Comparison of ENCODE assay signal across 8 mouse cellular contexts in the genomic region with DNA sequence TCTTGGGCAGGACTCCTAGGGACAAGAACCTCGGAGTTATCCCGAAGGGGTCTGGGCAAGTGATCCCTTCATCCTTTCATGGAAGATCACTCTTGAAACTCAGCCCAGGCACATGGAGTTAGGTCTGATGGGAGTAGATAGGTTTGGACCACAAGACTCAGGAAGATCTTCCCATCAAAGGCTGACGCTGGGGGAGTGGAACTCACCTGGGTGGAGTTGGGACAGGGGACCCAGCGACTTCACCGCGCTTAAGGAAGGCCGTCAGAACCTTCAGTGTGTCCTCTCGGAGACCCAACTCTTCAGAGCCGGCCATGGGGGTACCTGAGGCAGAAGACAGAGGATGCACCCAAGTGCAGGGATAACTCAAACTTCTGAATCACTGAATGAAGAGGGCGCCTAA. TPM values are rescaled to one million over a fixed set of nuclear protein-coding genes. Genes with fewer than 3 reads are reported as not detected.
DNase-seq lines count a peak whose midpoint lies in the region; ATAC-seq and TF ChIP-seq lines count a peak whose summit lies in the region.

No protein-coding gene starts in this region.

- intact Hi-C loops in heart, adult 2 months (cut with DNase I), result loop anchor here (1.0 kb wide), 1 partner anchor 19 kb away; no protein-coding TSS in a partner anchor
- intact Hi-C loops in heart, postnatal 14 days (cut with DNase I), result no loop called here
- intact Hi-C loops in left cerebral cortex, postnatal 14 days (cut with DNase I), result no loop called here

- H3K79me2 ChIP-seq in heart, adult 2 months (replicated peaks; ENCODE audit: control insufficient read depth, insufficient read depth, low read length), result no peaks in the 10 kb centered on the region
- peaks cover 41% of the 10 kb centered on the region for H3K79me2 ChIP-seq in C2C12 (ENCODE audit: control insufficient read depth, insufficient read depth)

- peaks cover 18% of the 10 kb centered on the region for H3K79me3 ChIP-seq in C2C12 (ENCODE audit: low read depth)

- no peaks in the 10 kb centered on the region for H3K9me3 ChIP-seq in forebrain, embryonic 13.5 days (replicated peaks)
- H3K9me3 ChIP-seq in liver, embryonic 12.5 days (replicated peaks), result no peaks in the 10 kb centered on the region

- DNase-seq in heart, adult 2 months, result no peak
- DNase-seq in heart, postnatal 14 days, result no peak
- no peak for DNase-seq in left cerebral cortex, postnatal 14 days (ENCODE audit: low spot score in 2 of 2)
- DNase-seq in spleen, postnatal 14 days (ENCODE audit: low spot score in 2 of 2), result no peak
- no peak for DNase-seq in cerebellum, postnatal 14 days

- H3K4me2 ChIP-seq in forebrain, embryonic 13.5 days, result peak overlapping the region; percentile 87
- H3K4me2 ChIP-seq in liver, embryonic 12.5 days, result peak overlapping the region; percentile 96

- no peak for TF ChIP-seq POLR2A in heart, adult 2 months (IDR thresholded peaks at IDR 0.05; ENCODE audit: insufficient read depth, low read depth, low read length)

- H3K4me3 ChIP-seq in heart, adult 2 months, result peak overlapping the region; percentile 85
- peak overlapping the region; percentile 79 for H3K4me3 ChIP-seq in C2C12 (ENCODE audit: insufficient read depth, poor library complexity, severe bottlenecking)
- peak overlapping the region; percentile 61 for H3K4me3 ChIP-seq in forebrain, embryonic 13.5 days
- peak overlapping the region; percentile 77 for H3K4me3 ChIP-seq in liver, embryonic 12.5 days

- no peak for ATAC-seq in forebrain, embryonic 13.5 days
- no peak for ATAC-seq in liver, embryonic 12.5 days

- H3ac ChIP-seq in C2C12 (ENCODE audit: control insufficient read depth, insufficient read length, low read depth), result peak overlapping the region; percentile 94

- H3K4me1 ChIP-seq in heart, adult 2 months (ENCODE audit: control insufficient read depth, insufficient read depth, low read length), result peaks cover 8% of the 10 kb centered on the region
- H3K4me1 ChIP-seq in forebrain, embryonic 13.5 days, result peaks cover 33% of the 10 kb centered on the region
- H3K4me1 ChIP-seq in liver, embryonic 12.5 days, result peaks cover 51% of the 10 kb centered on the region

- WGBS in heart, adult 2 months, result 9% methylated on average over 10 of the region's 10 CpGs
- 15% methylated on average over 10 of the region's 10 CpGs for WGBS in forebrain, embryonic 13.5 days
- 15% methylated on average over 10 of the region's 10 CpGs for WGBS in liver, embryonic 12.5 days (ENCODE audit: insufficient replicate concordance)

- peaks cover 6% of the 10 kb centered on the region for H3K36me3 ChIP-seq in heart, adult 2 months (ENCODE audit: control insufficient read depth, insufficient read depth, low read length)
- H3K36me3 ChIP-seq in C2C12 (ENCODE audit: control insufficient read depth, insufficient read depth), result peaks cover 19% of the 10 kb centered on the region
- peaks cover 52% of the 10 kb centered on the region for H3K36me3 ChIP-seq in forebrain, embryonic 13.5 days (ENCODE audit: poor library complexity, severe bottlenecking)
- peaks cover 72% of the 10 kb centered on the region for H3K36me3 ChIP-seq in liver, embryonic 12.5 days

- no peak for TF ChIP-seq EP300 in heart, adult 2 months (IDR thresholded peaks at IDR 0.05; ENCODE audit: insufficient read depth, low read depth, low read length)

- H3K27ac ChIP-seq in heart, adult 2 months, result peak overlapping the region; percentile 96
- H3K27ac ChIP-seq in forebrain, embryonic 13.5 days, result peak overlapping the region; percentile 20; the same call in 1 of the 2 replicates
- H3K27ac ChIP-seq in liver, embryonic 12.5 days, result peak overlapping the region; percentile 94

- TF ChIP-seq CTCF in heart, adult 2 months (IDR thresholded peaks at IDR 0.05), result no peak
- no peak for TF ChIP-seq CTCF in C2C12 (IDR thresholded peaks at IDR 0.05; ENCODE audit: control insufficient read depth, insufficient read depth, insufficient read length)

- peak overlapping the region; percentile 33 for H3K9ac ChIP-seq in heart, adult 2 months (ENCODE audit: low read depth, low read length)
- H3K9ac ChIP-seq in forebrain, embryonic 13.5 days, result peak overlapping the region; percentile 88
- H3K9ac ChIP-seq in liver, embryonic 12.5 days, result peak overlapping the region; percentile 80

- H3K27me3 ChIP-seq in heart, adult 2 months (ENCODE audit: control insufficient read depth, insufficient read depth, low read length), result no peaks in the 10 kb centered on the region
- H3K27me3 ChIP-seq in C2C12 (ENCODE audit: control insufficient read depth, insufficient read depth, insufficient read length), result no peaks in the 10 kb centered on the region
- no peaks in the 10 kb centered on the region for H3K27me3 ChIP-seq in forebrain, embryonic 13.5 days
- no peaks in the 10 kb centered on the region for H3K27me3 ChIP-seq in liver, embryonic 12.5 days (replicated peaks)

TF ChIP-seq in C2C12, 6 proteins besides CTCF, POLR2A, EP300 and RAD21:
- TF ChIP-seq MYOG (IDR thresholded peaks at IDR 0.05; ENCODE audit: control insufficient read depth, extremely low read depth, insufficient read length), result no peak
- TF ChIP-seq USF1 (IDR thresholded peaks at IDR 0.05; ENCODE audit: low read depth), result no peak
- no peak for TF ChIP-seq MYOD1 (IDR thresholded peaks at IDR 0.05; ENCODE audit: control insufficient read depth, insufficient read length, low read depth)
- TF ChIP-seq MAX (IDR thresholded peaks at IDR 0.05), result no peak
- TF ChIP-seq FOSL1 (IDR thresholded peaks at IDR 0.05; ENCODE audit: insufficient read depth, low read length, poor library complexity, severe bottlenecking), result no peak
- TF ChIP-seq CEBPB (IDR thresholded peaks at IDR 0.05; ENCODE audit: low read depth), result no peak

RNA-seq across cellular contexts. Expression of gene Irf3, which starts 0.8 kb away (rescaled TPM):
- total RNA-seq in heart, adult 2 months (2021), result 10 to 100 TPM; 24.4 to 26.0 TPM
- polyA plus RNA-seq in heart, adult 2 months (2012; rRNA removed), result 55.6 and 62.6 TPM in 2 replicates
- 10 to 100 TPM; 36.5 to 40.2 TPM for total RNA-seq in heart, postnatal 14 days (2021)
- 43.7 TPM for polyA plus RNA-seq in C2C12 (2012; fragmentation: generic; extraction: Trizol)
- 67.9 and 72.7 TPM in 2 replicates for polyA plus RNA-seq in forebrain, embryonic 13.5 days (2015; fragmentation: Nextera tagmentation; extraction: Ambion mirVana)
- polyA plus RNA-seq in liver, embryonic 12.5 days (2016; fragmentation: Nextera tagmentation; extraction: Ambion mirVana), result 50.4 and 55.9 TPM in 2 replicates
- 10 to 100 TPM; 26.7 to 30.4 TPM for total RNA-seq in left cerebral cortex, postnatal 14 days (2021)

RNA-seq across cellular contexts. Expression of gene Bcl2l12, which starts 1.8 kb away (rescaled TPM):
- 10 to 100 TPM in 1 of 2 experiments, 1 to 10 TPM in 1; 9.5 to 11.5 TPM for total RNA-seq in heart, adult 2 months (2021)
- 16.8 and 19.2 TPM in 2 replicates for polyA plus RNA-seq in heart, adult 2 months (2012; rRNA removed)
- 10 to 100 TPM; 10.4 to 12.3 TPM for total RNA-seq in heart, postnatal 14 days (2021)
- polyA plus RNA-seq in C2C12 (2012; fragmentation: generic; extraction: Trizol), result 18.1 TPM
- 40.5 and 45.6 TPM in 2 replicates for polyA plus RNA-seq in forebrain, embryonic 13.5 days (2015; fragmentation: Nextera tagmentation; extraction: Ambion mirVana)
- 23.6 and 25.4 TPM in 2 replicates for polyA plus RNA-seq in liver, embryonic 12.5 days (2016; fragmentation: Nextera tagmentation; extraction: Ambion mirVana)
- 1 to 10 TPM; 2.7 to 3.3 TPM for total RNA-seq in left cerebral cortex, postnatal 14 days (2021)

RNA-seq across cellular contexts. Expression of gene Prmt1, which starts 10.3 kb away (rescaled TPM):
- 10 to 100 TPM; 85.4 to 98.0 TPM for total RNA-seq in heart, adult 2 months (2021)
- polyA plus RNA-seq in heart, adult 2 months (2012; rRNA removed), result 96.7 and 139 TPM in 2 replicates
- 100 to 1,000 TPM; 119 to 128 TPM for total RNA-seq in heart, postnatal 14 days (2021)
- 978 TPM for polyA plus RNA-seq in C2C12 (2012; fragmentation: generic; extraction: Trizol)
- polyA plus RNA-seq in forebrain, embryonic 13.5 days (2015; fragmentation: Nextera tagmentation; extraction: Ambion mirVana), result 815 and 859 TPM in 2 replicates
- 248 and 262 TPM in 2 replicates for polyA plus RNA-seq in liver, embryonic 12.5 days (2016; fragmentation: Nextera tagmentation; extraction: Ambion mirVana)
- 100 to 1,000 TPM; 166 to 183 TPM for total RNA-seq in left cerebral cortex, postnatal 14 days (2021)

RNA-seq across cellular contexts. Expression of gene Scaf1, which starts 19.5 kb away (rescaled TPM):
- 10 to 100 TPM; 45.5 to 46.6 TPM for total RNA-seq in heart, adult 2 months (2021)
- 33.9 and 36.0 TPM in 2 replicates for polyA plus RNA-seq in heart, adult 2 months (2012; rRNA removed)
- total RNA-seq in heart, postnatal 14 days (2021), result 10 to 100 TPM; 53.8 to 56.1 TPM
- polyA plus RNA-seq in C2C12 (2012; fragmentation: generic; extraction: Trizol), result 58.4 TPM
- 35.8 and 38.9 TPM in 2 replicates for polyA plus RNA-seq in forebrain, embryonic 13.5 days (2015; fragmentation: Nextera tagmentation; extraction: Ambion mirVana)
- 19.0 and 21.4 TPM in 2 replicates for polyA plus RNA-seq in liver, embryonic 12.5 days (2016; fragmentation: Nextera tagmentation; extraction: Ambion mirVana)
- 100 to 1,000 TPM; 153 to 162 TPM for total RNA-seq in left cerebral cortex, postnatal 14 days (2021)

RNA-seq across cellular contexts. Expression of gene Rras, which starts 21.1 kb away (rescaled TPM):
- total RNA-seq in heart, adult 2 months (2021), result 10 to 100 TPM; 40.9 to 44.3 TPM
- polyA plus RNA-seq in heart, adult 2 months (2012; rRNA removed), result 107 and 114 TPM in 2 replicates
- 10 to 100 TPM; 60.7 to 62.8 TPM for total RNA-seq in heart, postnatal 14 days (2021)
- polyA plus RNA-seq in C2C12 (2012; fragmentation: generic; extraction: Trizol), result 56.8 TPM
- polyA plus RNA-seq in forebrain, embryonic 13.5 days (2015; fragmentation: Nextera tagmentation; extraction: Ambion mirVana), result 9.4 and 10.2 TPM in 2 replicates
- polyA plus RNA-seq in liver, embryonic 12.5 days (2016; fragmentation: Nextera tagmentation; extraction: Ambion mirVana), result 13.9 and 15.5 TPM in 2 replicates
- 10 to 100 TPM; 11.4 to 13.0 TPM for total RNA-seq in left cerebral cortex, postnatal 14 days (2021)

Comparison
In these comparisons a context has a peak if more than half of its experiments do, and no peak if none do; other contexts are left out.
1. H3K27ac ChIP-seq: peak in every context shown above with its lines; median percentile 96 in heart, adult 2 months; 94 in liver, embryonic 12.5 days; 20 in forebrain, embryonic 13.5 days.
2. H3K9ac ChIP-seq: peak in every context shown above with its lines; median percentile 88 in forebrain, embryonic 13.5 days; 80 in liver, embryonic 12.5 days; 33 in heart, adult 2 months.